Mouse (Mus musculus) intestine, postnatal 0 days (tissue): Measurements from ENCODE around the gene Gjb6. TPM values are rescaled to one million over a fixed set of nuclear protein-coding genes. Genes with fewer than 3 reads are reported as not detected.

Source experiments
- ATAC-seq: fragments of 200-750 bp; cut with Nextera tagmentation; 2 replicates; pipeline ENCODE4 v1.8.0; 2017; ENCODE audit warnings: mild to moderate bottlenecking, moderate TSS enrichment, moderate library complexity
- H3K27ac ChIP-seq: fragments of 300-500 bp; sonication (generic); 2 replicates; pipeline ENCODE4 v1.5.1; 2014; ENCODE audit warnings: mild to moderate bottlenecking, low read depth, low read length, moderate library complexity
- H3K27me3 ChIP-seq: fragments of 300-500 bp; sonication (generic); replicated peaks from 2 replicates; pipeline ENCODE4 v1.6.1; 2014; ENCODE audit warnings: low read length, mixed read lengths; ENCODE audit not compliant: control insufficient read depth, insufficient read depth
- H3K36me3 ChIP-seq: fragments of 300-500 bp; sonication (generic); 2 replicates; pipeline ENCODE4 v1.6.1; 2014; ENCODE audit warnings: mild to moderate bottlenecking, moderate library complexity; ENCODE audit not compliant: control insufficient read depth, insufficient read depth
- H3K4me1 ChIP-seq: fragments of 300-500 bp; sonication (generic); replicated peaks from 2 replicates; pipeline ENCODE4 v1.6.1; 2014; ENCODE audit warnings: antibody characterized with exemption, low read length, mixed read lengths; ENCODE audit not compliant: control insufficient read depth, insufficient read depth
- H3K4me2 ChIP-seq: fragments of 300-500 bp; sonication (generic); replicated peaks from 2 replicates; pipeline ENCODE4 v1.6.1; 2014; ENCODE audit warnings: low read depth, mild to moderate bottlenecking, moderate library complexity
- H3K4me3 ChIP-seq: fragments of 300-500 bp; sonication (generic); 2 replicates; pipeline ENCODE4 v1.5.1; 2014; ENCODE audit warnings: low read depth, low read length
- H3K9ac ChIP-seq: fragments of 300-500 bp; sonication (generic); 2 replicates; pipeline ENCODE4 v1.6.1; 2014; ENCODE audit warnings: mild to moderate bottlenecking, low read depth, low read length
- H3K9me3 ChIP-seq: fragments of 300-500 bp; sonication (generic); 2 replicates; pipeline ENCODE4 v1.6.1; 2016; ENCODE audit warnings: mixed run types; ENCODE audit not compliant: control insufficient read depth
- CTCF ChIP-seq: sonication (generic); IDR thresholded peaks from 2 replicates; pipeline ENCODE4 v1.5.1; 2016; ENCODE audit warnings: low read depth, mild to moderate bottlenecking, control low read depth, antibody characterized with exemption, moderate library complexity
- WGBS: fragments of 180-500 bp; shearing (Covaris S2); extraction: QIAGEN DNeasy Blood & Tissue Kit; methylation state at CpG from one replicate; pipeline ENCODE4 v1.1.7; 2014; 5-methylcytosine and 5-hydroxymethylcytosine counted together
- polyA plus RNA-seq: library from polyadenylated mRNA; unstranded; fragments of >200 nt; fragmentation: Nextera tagmentation; extraction: Ambion mirVana; gene quantifications from 2 replicates; pipeline ENCODE4 v1.2.1, GENCODE M21; 2015

The Gjb6 gene
- polyA plus RNA-seq, 1 experiment from 2014 or later = 0.63 TPM

- ATAC-seq = no peak
- Histone ChIP-seq H3K4me1 (no peaks in the 10 kb centered on the region), H3K9me3 (no peaks in the 10 kb centered on the region), H3K27me3 (peaks cover 12% of the 10 kb centered on the region), H3K36me3 (no peaks in the 10 kb centered on the region), H3K4me2 (no peak overlapping the region), H3K9ac (no peak overlapping the region), H3K4me3 (no peak overlapping the region), H3K27ac (no peak overlapping the region)
- TF ChIP-seq CTCF = no peak
- WGBS = 70% methylated on average over 11 of the region's 11 CpGs
These were observed 27.7 kb downstream of the Gjb6 start for GRCm38 (mm10) chr14:57105721-57106120.

- Histone ChIP-seq H3K27ac (no peak overlapping the region), H3K9me3 (no peaks in the 10 kb centered on the region), H3K4me2 (peak overlapping the region; percentile 98), H3K4me1 (no peaks in the 10 kb centered on the region), H3K9ac (no peak overlapping the region), H3K27me3 (peaks cover 12% of the 10 kb centered on the region), H3K36me3 (no peaks in the 10 kb centered on the region; the same call in 1 of the 2 replicates), H3K4me3 (peak overlapping the region; percentile 79)
- WGBS = 23% methylated on average over 14 of the region's 14 CpGs
- no peak for TF ChIP-seq CTCF
- no peak for ATAC-seq
These were observed 28.3 kb downstream of the Gjb6 start for GRCm38 (mm10) chr14:57105111-57105510.

GRCm38 (mm10) chr14:57104106-57105023, 29.0 kb downstream of the Gjb6 start, which contains the start of gene Gjb2:
TSS of gene Gjb2 (minus strand) at chr14:57104702.
- peaks cover 12% of the 10 kb centered on the region for H3K27me3 ChIP-seq
- under 1% methylated on average over 101 of the region's 101 CpGs for WGBS
- H3K9ac ChIP-seq = peak within 1 kb of the TSS; percentile 85

GRCm38 (mm10) chr14:57103711-57104105, 29.7 kb downstream of the Gjb6 start:
- no peak for TF ChIP-seq CTCF
- H3K9ac ChIP-seq = peak overlapping the region; percentile 85
- peak overlapping the region; percentile 82 for H3K27ac ChIP-seq
- no peaks in the 10 kb centered on the region for H3K9me3 ChIP-seq
- H3K4me3 ChIP-seq = peak overlapping the region; percentile 79
- peaks cover 12% of the 10 kb centered on the region for H3K27me3 ChIP-seq
- no peak for ATAC-seq
- H3K4me1 ChIP-seq = no peaks in the 10 kb centered on the region
- no peaks in the 10 kb centered on the region; the same call in 1 of the 2 replicates for H3K36me3 ChIP-seq
- peak overlapping the region; percentile 98 for H3K4me2 ChIP-seq
- 3% methylated on average over 22 of the region's 22 CpGs for WGBS

More at GRCm38 (mm10) chr14:57104106-57105023, 29.0 kb downstream of the Gjb6 start, which contains the start of gene Gjb2:
- Histone ChIP-seq H3K4me3 (peak within 1 kb of the TSS; percentile 79), H3K36me3 (no peaks in the 10 kb centered on the region; the same call in 1 of the 2 replicates), H3K27ac (peak within 1 kb of the TSS; percentile 82), H3K4me1 (no peaks in the 10 kb centered on the region), H3K4me2 (peak within 1 kb of the TSS; percentile 98), H3K9me3 (no peaks in the 10 kb centered on the region)
- peak; percentile 68 for TF ChIP-seq CTCF
- peak; percentile 87 for ATAC-seq

- H3K36me3 ChIP-seq = no peaks in the 10 kb centered on the region; the same call in 1 of the 2 replicates
- peak overlapping the region; percentile 98 for H3K4me2 ChIP-seq
- peak overlapping the region; percentile 79 for H3K4me3 ChIP-seq
- 63% methylated on average over 6 of the region's 6 CpGs for WGBS
- no peaks in the 10 kb centered on the region for H3K9me3 ChIP-seq
- no peak overlapping the region for H3K27ac ChIP-seq
- H3K4me1 ChIP-seq = no peaks in the 10 kb centered on the region
- ATAC-seq = no peak
- H3K9ac ChIP-seq = no peak overlapping the region
- no peak for TF ChIP-seq CTCF
- H3K27me3 ChIP-seq = peaks cover 12% of the 10 kb centered on the region
These were observed 30.3 kb downstream of the Gjb6 start for GRCm38 (mm10) chr14:57103121-57103520.

GRCm38 (mm10) chr14:57101623-57102022, 31.8 kb downstream of the Gjb6 start:
- H3K9ac ChIP-seq = no peak overlapping the region

More at GRCm38 (mm10) chr14:57101623-57102022, 31.8 kb downstream of the Gjb6 start:
- WGBS = 49% methylated on average over 7 of the region's 7 CpGs
- no peak for TF ChIP-seq CTCF
- H3K36me3 ChIP-seq = no peaks in the 10 kb centered on the region; the same call in 1 of the 2 replicates
- peaks cover 12% of the 10 kb centered on the region for H3K27me3 ChIP-seq
- no peak overlapping the region for H3K4me3 ChIP-seq
- H3K27ac ChIP-seq = no peak overlapping the region
- ATAC-seq = no peak
- H3K4me2 ChIP-seq = no peak overlapping the region
- no peaks in the 10 kb centered on the region for H3K4me1 ChIP-seq
- H3K9me3 ChIP-seq = no peaks in the 10 kb centered on the region
